Mouse (Mus musculus): ENCODE measurements at regions not wholly inside any gene's neighbourhood (a gene's known extent, or its start where the extent isn't known, plus 50 kb on each side); places are given as distances from the start of the nearest gene placed in this dataset.

DNA sequence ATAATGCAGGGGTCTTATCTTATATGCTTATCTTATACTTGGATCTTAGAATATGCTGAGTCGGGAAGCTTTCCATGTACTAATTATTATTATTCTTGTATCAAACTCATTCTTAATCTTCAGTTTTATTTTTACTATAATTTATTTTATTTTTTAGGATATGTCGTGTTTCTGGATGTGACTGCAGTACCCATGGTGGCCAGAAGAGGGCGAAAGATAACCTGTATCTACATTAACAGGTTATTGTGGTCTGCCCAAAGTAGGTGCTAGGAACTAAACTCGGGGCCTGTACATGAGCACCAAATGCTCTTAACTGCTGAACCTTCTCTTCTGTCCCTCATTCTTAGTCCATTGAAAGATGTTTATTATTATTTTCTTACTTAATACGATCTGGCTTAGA lies 72.0 kb upstream of the Samt3 start:
- peak; percentile 51 for TF ChIP-seq CTCF (IDR thresholded peaks at IDR 0.05)
- CTCF ChIA-PET = no interaction called here
- POLR2A ChIA-PET = no interaction called here
- H3K27me3 ChIP-seq = peaks cover 26% of the 10 kb centered on the region
- DNase-seq (ENCODE audit: low read depth, low spot score) (no peak), ATAC-seq (no peak)
- in situ Hi-C loops (cut with MboI; ENCODE audit: low pct_unique_long_range_greater_than_20kb) = no loop called here

DNA sequence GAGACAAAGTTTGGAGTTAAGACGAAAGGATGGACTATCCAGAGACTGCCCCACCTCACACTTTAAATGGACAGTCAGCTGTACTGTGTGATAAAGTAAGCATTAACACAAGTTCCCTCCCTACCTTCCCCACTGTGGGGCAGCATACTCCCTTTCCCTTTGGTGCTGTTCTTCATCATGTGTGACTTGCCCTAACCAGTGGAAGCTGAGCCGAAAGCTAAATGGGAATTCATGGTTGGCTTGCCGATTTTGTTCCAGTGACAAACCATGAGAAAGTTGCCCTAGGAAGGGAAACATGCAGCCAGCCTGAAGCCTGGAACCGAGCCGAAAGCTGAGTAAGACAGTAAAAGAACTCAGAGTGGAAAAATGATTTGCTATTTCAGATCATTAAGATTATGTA lies 62.9 kb upstream of the Samt3 start:
- in situ Hi-C loops (cut with MboI; ENCODE audit: low pct_unique_long_range_greater_than_20kb) = no loop called here
- POLR2A ChIA-PET = no interaction called here
- ATAC-seq (no peak), DNase-seq (ENCODE audit: low read depth, low spot score) (no peak)
- CTCF ChIA-PET = no interaction called here
- TF ChIP-seq CTCF (IDR thresholded peaks at IDR 0.05) = no peak
- H3K27me3 ChIP-seq = peaks cover 47% of the 10 kb centered on the region

Data from Patski (cell line).